Mouse (Mus musculus) central nervous system, embryonic 18 days (tissue): ENCODE measurements around the gene Gm13275. TPM values are rescaled to one million over a fixed set of nuclear protein-coding genes. Genes with fewer than 3 reads are reported as not detected.

Experiments
- polyA plus RNA-seq: library from polyadenylated mRNA; depleted of rRNA; stranded (reverse); fragments of >200 nt; gene quantifications from 2 replicates; pipeline ENCODE4 v1.2.3, GENCODE M21; 2012; rRNA removed

The Gm13275 gene
- not detected in 2 replicates for polyA plus RNA-seq

DNA sequence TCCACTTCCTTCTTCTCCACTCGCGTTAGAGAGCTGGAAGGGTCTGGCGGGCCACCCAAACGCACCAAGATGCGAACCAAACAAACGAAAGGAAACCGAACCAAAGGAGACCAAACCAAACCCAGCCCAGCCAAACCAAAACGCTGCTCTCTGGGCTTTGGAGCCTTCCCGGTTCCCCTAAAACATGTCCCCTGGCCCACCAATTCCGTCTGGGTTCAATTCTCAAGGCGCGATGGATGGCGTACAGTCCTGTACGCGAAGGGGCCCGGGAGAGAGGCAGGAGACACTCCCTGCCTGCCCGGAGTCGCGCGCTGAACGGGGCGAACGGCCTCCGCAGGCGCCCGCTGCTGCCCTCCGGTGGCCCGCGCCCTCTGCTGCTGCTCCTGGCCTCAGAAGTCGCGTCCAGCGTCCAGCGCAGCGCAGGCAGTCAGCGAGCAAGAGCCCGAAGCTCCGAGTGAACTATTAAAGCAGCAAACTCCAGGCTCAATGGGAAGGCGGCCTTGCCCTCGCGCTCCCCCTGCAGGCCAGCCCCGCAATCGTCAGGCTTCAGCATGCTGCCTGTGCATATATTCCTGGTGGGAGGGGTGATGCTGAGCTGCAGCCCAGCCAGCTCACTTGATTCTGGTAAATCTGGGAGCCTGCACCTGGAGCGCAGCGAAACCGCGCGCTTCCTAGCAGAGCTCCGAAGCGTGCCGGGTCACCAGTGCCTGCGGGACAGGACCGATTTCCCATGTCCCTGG, at the start of gene Gm13275:
Gm13275 (plus strand) TSS at position 552 of the 740 bp plus-strand sequence.

DNA sequence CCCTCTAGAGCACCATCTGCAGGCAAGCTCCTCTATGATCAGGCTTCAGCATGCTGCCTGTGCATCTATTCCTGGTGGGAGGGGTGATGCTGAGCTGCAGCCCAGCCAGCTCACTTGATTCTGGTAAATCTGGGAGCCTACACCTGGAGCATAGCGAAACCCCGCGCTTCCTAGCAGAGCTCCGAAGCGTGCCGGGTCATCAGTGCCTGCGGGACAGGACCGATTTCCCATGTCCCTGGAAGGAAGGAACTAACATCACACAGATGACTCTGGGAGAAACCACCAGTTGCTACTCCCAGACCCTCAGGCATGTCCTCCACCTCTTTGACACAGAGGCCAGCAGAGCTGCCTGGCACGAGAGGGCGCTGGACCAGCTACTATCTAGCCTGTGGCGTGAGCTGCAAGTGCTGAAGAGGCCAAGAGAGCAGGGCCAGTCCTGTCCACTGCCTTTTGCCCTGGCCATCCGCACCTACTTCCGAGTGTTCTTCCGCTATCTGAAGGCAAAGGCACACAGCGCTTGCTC, 39.4 kb upstream of the Gm13275 start, which contains the start of gene Gm13271:
Gm13271 (plus strand) TSS at position 51 of the 523 bp plus-strand sequence.

DNA sequence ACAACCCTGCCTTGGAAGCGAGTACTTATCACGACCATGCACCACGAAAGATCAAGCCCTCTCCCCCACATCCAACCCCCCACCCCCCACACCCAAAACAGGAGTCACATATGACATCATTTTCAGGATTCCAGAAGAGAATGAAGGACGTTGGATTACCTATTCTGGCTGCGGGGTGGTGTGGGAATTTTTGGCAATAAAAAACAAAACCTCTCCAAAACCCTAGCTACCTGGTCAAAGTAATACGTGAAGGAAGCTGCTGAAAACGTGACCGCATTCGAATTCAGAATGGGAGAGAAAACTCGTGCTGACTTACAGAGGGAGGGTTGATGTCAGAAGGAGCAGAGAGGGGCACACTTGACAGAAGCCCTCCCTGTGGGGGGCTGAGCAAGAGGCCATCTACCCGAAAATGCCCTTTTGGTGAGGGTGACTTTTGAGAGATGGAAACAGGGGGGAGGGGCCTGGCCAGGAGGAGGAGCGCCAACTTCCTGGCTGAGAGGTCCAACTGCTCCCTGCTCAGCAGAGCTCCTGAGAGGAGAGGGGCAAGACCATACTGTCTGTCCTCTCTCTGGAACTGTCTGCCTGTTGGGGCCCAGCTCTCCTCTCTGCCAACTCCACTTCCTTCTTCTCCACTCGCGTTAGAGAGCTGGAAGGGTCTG, 34.5 kb upstream of the Gm13275 start, which contains the start of gene Gm13283:
Gm13283 (plus strand) TSS at position 510 of the 659 bp plus-strand sequence.

DNA sequence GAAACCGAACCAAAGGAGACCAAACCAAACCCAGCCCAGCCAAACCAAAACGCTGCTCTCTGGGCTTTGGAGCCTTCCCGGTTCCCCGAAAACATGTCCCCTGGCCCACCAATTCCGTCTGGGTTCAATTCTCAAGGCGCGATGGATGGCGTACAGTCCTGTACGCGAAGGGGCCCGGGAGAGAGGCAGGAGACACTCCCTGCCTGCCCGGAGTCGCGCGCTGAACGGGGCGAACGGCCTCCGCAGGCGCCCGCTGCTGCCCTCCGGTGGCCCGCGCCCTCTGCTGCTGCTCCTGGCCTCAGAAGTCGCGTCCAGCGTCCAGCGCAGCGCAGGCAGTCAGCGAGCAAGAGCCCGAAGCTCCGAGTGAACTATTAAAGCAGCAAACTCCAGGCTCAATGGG, 20.8 kb upstream of the Gm13275 start, which contains the start of gene Gm13290:
Gm13290 (plus strand) TSS at position 301 of the 400 bp plus-strand sequence.

DNA sequence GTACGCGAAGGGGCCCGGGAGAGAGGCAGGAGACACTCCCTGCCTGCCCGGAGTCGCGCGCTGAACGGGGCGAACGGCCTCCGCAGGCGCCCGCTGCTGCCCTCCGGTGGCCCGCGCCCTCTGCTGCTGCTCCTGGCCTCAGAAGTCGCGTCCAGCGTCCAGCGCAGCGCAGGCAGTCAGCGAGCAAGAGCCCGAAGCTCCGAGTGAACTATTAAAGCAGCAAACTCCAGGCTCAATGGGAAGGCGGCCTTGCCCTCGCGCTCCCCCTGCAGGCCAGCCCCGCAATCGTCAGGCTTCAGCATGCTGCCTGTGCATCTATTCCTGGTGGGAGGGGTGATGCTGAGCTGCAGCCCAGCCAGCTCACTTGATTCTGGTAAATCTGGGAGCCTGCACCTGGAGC, 17.7 kb upstream of the Gm13275 start, which contains the start of gene Gm13289:
Gm13289 (plus strand) TSS at position 301 of the 400 bp plus-strand sequence.

DNA sequence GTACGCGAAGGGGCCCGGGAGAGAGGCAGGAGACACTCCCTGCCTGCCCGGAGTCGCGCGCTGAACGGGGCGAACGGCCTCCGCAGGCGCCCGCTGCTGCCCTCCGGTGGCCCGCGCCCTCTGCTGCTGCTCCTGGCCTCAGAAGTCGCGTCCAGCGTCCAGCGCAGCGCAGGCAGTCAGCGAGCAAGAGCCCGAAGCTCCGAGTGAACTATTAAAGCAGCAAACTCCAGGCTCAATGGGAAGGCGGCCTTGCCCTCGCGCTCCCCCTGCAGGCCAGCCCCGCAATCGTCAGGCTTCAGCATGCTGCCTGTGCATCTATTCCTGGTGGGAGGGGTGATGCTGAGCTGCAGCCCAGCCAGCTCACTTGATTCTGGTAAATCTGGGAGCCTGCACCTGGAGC, 14.7 kb upstream of the Gm13275 start, which contains the start of gene Gm13272:
Gm13272 (plus strand) TSS at position 301 of the 400 bp plus-strand sequence.

DNA sequence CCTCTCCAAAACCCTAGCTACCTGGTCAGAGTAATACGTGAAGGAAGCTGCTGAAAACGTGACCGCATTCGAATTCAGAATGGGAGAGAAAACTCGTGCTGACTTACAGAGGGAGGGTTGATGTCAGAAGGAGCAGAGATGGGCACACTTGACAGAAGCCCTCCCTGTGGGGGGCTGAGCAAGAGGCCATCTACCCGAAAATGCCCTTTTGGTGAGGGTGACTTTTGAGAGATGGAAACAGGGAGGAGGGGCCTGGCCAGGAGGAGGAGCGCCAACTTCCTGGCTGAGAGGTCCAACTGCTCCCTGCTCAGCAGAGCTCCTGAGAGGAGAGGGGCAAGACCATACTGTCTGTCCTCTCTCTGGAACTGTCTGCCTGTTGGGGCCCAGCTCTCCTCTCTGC, 12.5 kb upstream of the Gm13275 start, which contains the start of gene Ifnz:
Ifnz (plus strand) TSS at position 301 of the 400 bp plus-strand sequence.

DNA sequence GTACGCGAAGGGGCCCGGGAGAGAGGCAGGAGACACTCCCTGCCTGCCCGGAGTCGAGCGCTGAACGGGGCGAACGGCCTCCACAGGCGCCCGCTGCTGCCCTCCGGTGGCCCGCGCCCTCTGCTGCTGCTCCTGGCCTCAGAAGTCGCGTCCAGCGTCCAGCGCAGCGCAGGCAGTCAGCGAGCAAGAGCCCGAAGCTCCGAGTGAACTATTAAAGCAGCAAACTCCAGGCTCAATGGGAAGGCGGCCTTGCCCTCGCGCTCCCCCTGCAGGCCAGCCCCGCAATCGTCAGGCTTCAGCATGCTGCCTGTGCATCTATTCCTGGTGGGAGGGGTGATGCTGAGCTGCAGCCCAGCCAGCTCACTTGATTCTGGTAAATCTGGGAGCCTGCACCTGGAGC, 8.9 kb upstream of the Gm13275 start, which contains the start of gene Gm13276:
Gm13276 (plus strand) TSS at position 301 of the 400 bp plus-strand sequence.

DNA sequence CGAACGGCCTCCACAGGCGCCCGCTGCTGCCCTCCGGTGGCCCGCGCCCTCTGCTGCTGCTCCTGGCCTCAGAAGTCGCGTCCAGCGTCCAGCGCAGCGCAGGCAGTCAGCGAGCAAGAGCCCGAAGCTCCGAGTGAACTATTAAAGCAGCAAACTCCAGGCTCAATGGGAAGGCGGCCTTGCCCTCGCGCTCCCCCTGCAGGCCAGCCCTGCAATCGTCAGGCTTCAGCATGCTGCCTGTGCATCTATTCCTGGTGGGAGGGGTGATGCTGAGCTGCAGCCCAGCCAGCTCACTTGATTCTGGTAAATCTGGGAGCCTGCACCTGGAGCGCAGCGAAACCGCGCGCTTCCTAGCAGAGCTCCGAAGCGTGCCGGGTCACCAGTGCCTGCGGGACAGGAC, 5.9 kb upstream of the Gm13275 start, which contains the start of gene Gm13277:
Gm13277 (plus strand) TSS at position 231 of the 400 bp plus-strand sequence.

DNA sequence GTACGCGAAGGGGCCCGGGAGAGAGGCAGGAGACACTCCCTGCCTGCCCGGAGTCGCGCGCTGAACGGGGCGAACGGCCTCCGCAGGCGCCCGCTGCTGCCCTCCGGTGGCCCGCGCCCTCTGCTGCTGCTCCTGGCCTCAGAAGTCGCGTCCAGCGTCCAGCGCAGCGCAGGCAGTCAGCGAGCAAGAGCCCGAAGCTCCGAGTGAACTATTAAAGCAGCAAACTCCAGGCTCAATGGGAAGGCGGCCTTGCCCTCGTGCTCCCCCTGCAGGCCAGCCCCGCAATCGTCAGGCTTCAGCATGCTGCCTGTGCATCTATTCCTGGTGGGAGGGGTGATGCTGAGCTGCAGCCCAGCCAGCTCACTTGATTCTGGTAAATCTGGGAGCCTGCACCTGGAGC, 3.0 kb upstream of the Gm13275 start, which contains the start of gene Gm13278:
Gm13278 (plus strand) TSS at position 301 of the 400 bp plus-strand sequence.

DNA sequence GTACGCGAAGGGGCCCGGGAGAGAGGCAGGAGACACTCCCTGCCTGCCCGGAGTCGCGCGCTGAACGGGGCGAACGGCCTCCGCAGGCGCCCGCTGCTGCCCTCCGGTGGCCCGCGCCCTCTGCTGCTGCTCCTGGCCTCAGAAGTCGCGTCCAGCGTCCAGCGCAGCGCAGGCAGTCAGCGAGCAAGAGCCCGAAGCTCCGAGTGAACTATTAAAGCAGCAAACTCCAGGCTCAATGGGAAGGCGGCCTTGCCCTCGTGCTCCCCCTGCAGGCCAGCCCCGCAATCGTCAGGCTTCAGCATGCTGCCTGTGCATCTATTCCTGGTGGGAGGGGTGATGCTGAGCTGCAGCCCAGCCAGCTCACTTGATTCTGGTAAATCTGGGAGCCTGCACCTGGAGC, 2.8 kb downstream of the Gm13275 start, which contains the start of gene Gm13279:
Gm13279 (plus strand) TSS at position 301 of the 400 bp plus-strand sequence.

DNA sequence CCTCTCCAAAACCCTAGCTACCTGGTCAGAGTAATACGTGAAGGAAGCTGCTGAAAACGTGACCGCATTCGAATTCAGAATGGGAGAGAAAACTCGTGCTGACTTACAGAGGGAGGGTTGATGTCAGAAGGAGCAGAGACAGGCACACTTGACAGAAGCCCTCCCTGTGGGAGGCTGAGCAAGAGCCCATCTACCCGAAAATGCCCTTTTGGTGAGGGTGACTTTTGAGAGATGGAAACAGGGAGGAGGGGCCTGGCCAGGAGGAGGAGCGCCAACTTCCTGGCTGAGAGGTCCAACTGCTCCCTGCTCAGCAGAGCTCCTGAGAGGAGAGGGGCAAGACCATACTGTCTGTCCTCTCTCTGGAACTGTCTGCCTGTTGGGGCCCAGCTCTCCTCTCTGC, 5.1 kb downstream of the Gm13275 start, which contains the start of gene Gm13285:
Gm13285 (plus strand) TSS at position 301 of the 400 bp plus-strand sequence.

DNA sequence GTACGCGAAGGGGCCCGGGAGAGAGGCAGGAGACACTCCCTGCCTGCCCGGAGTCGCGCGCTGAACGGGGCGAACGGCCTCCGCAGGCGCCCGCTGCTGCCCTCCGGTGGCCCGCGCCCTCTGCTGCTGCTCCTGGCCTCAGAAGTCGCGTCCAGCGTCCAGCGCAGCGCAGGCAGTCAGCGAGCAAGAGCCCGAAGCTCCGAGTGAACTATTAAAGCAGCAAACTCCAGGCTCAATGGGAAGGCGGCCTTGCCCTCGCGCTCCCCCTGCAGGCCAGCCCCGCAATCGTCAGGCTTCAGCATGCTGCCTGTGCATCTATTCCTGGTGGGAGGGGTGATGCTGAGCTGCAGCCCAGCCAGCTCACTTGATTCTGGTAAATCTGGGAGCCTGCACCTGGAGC, 8.7 kb downstream of the Gm13275 start, which contains the start of gene Gm13287:
Gm13287 (plus strand) TSS at position 301 of the 400 bp plus-strand sequence.

DNA sequence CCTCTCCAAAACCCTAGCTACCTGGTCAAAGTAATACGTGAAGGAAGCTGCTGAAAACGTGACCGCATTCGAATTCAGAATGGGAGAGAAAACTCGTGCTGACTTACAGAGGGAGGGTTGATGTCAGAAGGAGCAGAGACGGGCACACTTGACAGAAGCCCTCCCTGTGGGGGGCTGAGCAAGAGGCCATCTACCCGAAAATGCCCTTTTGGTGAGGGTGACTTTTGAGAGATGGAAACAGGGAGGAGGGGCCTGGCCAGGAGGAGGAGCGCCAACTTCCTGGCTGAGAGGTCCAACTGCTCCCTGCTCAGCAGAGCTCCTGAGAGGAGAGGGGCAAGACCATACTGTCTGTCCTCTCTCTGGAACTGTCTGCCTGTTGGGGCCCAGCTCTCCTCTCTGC, 10.9 kb downstream of the Gm13275 start, which contains the start of gene Gm13288:
Gm13288 (plus strand) TSS at position 301 of the 400 bp plus-strand sequence.

DNA sequence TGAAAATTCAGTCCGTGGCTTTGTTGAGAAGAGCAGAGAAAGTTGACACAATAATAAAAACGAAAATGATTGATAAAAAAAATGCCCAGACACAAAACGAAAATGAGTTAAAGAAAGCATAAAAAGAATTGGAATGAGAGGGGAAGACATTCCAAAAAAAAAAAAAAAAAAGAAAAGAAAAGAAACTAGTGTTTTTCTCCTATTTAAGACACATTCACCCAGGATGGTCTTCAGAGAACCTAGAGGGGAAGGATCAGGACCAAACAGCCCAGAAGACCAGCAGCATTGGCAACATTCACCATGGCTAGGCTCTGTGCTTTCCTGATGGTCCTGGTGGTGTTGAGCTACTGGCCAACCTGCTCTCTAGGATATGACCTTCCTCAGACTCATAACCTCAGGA, 21.6 kb downstream of the Gm13275 start, which contains the start of gene Ifna7:
Ifna7 (plus strand) TSS at position 301 of the 400 bp plus-strand sequence.

DNA sequence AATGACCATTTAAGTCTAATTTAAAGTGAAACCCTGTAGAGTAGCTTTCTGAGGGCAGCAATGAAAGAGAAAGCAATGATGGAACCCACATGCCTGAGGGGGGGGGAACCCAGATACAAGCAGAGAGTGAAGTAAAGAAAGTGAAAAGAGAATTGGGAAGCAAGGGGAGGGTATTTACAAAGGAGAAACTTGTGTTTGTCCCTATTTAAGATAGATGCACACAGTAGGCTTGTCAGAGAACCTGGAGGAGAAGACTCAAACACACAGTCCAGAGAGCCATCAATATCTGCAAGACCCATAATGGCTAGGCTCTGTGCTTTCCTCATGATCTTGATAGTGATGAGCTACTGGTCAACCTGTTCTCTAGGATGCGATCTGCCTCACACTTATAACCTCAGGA, 25.4 kb downstream of the Gm13275 start, which contains the start of gene Ifna11:
Ifna11 (plus strand) TSS at position 301 of the 400 bp plus-strand sequence.

DNA sequence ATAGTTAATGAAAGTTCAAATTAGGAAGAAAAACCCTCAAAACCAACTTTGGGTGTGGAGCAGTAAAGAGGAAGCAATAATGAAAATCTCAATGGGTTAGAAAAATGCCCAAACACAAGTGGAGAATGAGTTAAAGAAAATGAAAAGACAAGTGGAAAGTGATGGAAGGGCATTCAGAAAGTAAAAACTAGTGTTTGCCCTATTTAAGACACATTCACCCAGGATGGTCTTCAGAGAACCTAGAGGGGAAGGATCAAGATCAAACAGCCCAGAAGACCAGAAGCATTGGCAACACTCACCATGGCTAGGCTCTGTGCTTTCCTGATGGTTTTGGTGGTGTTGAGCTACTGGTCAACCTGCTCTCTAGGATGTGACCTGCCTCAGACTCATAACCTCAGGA, 32.8 kb downstream of the Gm13275 start, which contains the start of gene Ifna6:
Ifna6 (plus strand) TSS at position 301 of the 400 bp plus-strand sequence.

DNA sequence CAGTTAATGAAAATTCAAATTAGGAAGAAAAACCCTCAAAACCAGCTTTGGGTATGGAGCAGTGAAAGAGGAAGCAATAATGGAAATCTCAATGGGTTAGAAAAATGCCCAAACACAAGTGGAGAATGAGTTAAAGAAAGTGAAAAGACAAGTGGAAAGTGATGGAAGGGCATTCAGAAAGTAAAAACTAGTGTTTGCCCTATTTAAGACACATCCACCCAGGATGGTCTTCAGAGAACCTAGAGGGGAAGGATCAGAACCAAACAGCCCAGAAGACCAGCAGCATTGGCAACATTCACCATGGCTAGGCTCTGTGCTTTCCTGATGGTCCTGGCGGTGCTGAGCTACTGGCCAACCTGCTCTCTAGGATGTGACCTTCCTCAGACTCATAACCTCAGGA, 40.9 kb downstream of the Gm13275 start, which contains the start of gene Ifna5:
Ifna5 (plus strand) TSS at position 301 of the 400 bp plus-strand sequence.

DNA sequence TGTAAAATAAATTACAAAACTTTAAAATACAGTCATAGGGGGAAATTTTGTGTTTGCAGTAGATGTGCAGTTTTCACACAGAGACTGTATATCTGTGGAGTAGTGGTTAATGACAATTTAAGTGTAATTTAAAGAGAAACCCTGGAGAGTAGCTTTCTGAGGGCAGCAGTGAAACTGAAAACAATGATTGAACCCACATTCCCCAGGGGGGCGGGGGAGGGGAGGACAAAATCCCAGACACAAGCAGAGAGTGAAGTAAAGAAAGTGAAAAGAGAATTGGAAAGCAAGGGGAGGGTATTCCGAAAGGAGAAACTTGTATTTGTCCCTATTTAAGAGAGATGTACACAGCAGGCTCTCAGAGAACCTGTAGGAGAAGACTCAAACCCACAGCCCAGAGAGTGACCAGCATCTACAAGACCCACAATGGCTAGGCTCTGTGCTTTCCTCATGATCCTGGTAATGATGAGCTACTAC, 47.2 kb downstream of the Gm13275 start, which contains the start of gene Ifna4:
Ifna4 (plus strand) TSS at position 424 of the 474 bp plus-strand sequence.

